Mouse (Mus musculus) testis, adult 2 months (tissue): ENCODE results near the gene Llgl2. TPM values are rescaled to one million over a fixed set of nuclear protein-coding genes. Genes with fewer than 3 reads are reported as not detected.

Experiments
- H3K27ac ChIP-seq: fragments of 200-500 bp; 2 replicates; pipeline ENCODE4 v1.5.1; 2012; ENCODE audit warnings: low read depth, low read length; ENCODE audit not compliant: control insufficient read depth, insufficient read depth
- H3K27me3 ChIP-seq: fragments of 200-500 bp; 2 replicates; pipeline ENCODE4 v1.6.1; 2012; ENCODE audit warnings: mild to moderate bottlenecking, low read length, moderate library complexity; ENCODE audit not compliant: control insufficient read depth, insufficient read depth
- H3K36me3 ChIP-seq: fragments of 200-500 bp; 2 replicates; pipeline ENCODE4 v1.6.1; 2012; ENCODE audit warnings: mild to moderate bottlenecking, low read length; ENCODE audit not compliant: control insufficient read depth, insufficient read depth
- H3K4me1 ChIP-seq: fragments of 200-500 bp; 2 replicates; pipeline ENCODE4 v1.6.1; 2012; ENCODE audit warnings: low read length; ENCODE audit not compliant: control insufficient read depth, insufficient read depth
- H3K4me3 ChIP-seq: fragments of 200-500 bp; 2 replicates; pipeline ENCODE4 v1.5.1; 2012; ENCODE audit warnings: low read depth, mild to moderate bottlenecking, low read length, moderate library complexity, mixed read lengths; ENCODE audit not compliant: control insufficient read depth
- CTCF ChIP-seq: fragments of 200-500 bp; IDR thresholded peaks from 2 replicates; pipeline ENCODE4 v1.5.1; 2012; ENCODE audit warnings: low read depth, mild to moderate bottlenecking, inconsistent platforms, low read length, moderate library complexity; ENCODE audit not compliant: control insufficient read depth, insufficient read depth, insufficient replicate concordance
- POLR2A ChIP-seq: fragments of 200-500 bp; IDR thresholded peaks from 2 replicates; pipeline ENCODE4 v1.6.1; 2012; ENCODE audit warnings: low read depth, mild to moderate bottlenecking, inconsistent platforms, low read length, moderate library complexity; ENCODE audit not compliant: control insufficient read depth
- polyA plus RNA-seq: library from polyadenylated mRNA; depleted of rRNA; stranded (reverse); fragments of >200 nt; gene quantifications from 2 replicates; pipeline ENCODE4 v1.2.3, GENCODE M21; 2012

The Llgl2 gene
- polyA plus RNA-seq, 1 experiment, result 3.1 TPM

DNA sequence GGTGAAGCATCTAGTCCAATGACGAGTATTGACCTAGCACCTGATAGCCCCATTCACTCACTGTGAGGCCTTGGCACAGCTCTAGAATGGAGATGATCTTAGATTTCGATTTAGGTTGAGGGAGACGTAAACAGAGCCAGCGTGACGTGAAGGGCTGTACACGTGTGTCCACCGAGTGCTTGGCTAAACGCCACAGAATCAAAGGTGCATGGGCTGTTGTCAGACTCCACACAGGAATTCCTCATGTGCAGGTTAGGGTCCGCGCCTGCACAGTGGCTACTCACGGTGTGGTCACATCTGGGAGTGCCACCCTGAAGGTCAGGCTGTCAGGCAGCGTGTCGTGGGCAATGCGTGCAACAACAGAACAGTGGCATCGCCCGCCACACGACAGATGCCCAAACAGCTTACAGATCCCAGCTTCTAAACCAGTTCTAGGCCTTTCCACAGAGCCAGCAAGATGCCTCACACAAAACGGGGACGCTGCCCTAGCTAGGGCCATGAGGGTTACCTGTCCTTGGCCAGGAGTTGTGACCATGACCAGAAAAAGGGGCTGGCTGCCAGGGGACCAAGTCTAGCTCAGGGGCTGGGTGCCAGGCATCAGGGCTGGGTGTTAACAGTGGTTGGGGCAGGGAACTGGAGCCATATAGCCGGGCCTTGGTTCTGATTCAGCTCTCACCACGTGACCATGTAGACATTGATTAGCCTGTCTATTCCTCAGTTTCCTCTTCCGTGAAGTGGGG is 13.9 kb downstream of the Llgl2 start:
- TF ChIP-seq CTCF, result no peak
- no peak for TF ChIP-seq POLR2A
- Histone ChIP-seq H3K36me3 (no peaks in the 10 kb centered on the region), H3K27ac (no peak overlapping the region), H3K27me3 (no peaks in the 10 kb centered on the region), H3K4me3 (no peak overlapping the region), H3K4me1 (peaks cover 4% of the 10 kb centered on the region)

DNA sequence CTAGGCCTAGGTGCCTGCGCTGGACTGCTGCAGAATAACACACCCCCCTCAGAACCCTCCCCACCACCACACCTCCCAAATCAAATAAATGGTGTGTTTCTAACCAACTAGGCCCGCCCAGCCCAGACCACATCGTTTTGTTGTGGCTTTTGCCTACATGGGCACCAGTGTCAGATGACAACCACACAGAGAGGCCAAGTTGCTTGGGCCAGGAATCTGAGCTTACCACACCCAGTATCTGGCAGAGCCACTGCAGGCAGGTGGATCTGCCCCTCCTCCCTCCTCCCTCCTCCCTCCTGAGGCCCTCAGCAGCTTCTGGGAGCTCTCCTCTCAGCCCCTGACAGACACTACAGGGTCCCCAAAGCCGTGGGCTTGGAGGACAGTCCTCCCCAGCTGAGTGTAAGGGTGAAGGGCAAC is 15.1 kb downstream of the Llgl2 start:
- Histone ChIP-seq H3K27me3 (no peaks in the 10 kb centered on the region), H3K4me3 (no peak overlapping the region), H3K27ac (no peak overlapping the region), H3K36me3 (no peaks in the 10 kb centered on the region), H3K4me1 (peaks cover 4% of the 10 kb centered on the region)
- TF ChIP-seq CTCF, result no peak
- TF ChIP-seq POLR2A, result no peak

DNA sequence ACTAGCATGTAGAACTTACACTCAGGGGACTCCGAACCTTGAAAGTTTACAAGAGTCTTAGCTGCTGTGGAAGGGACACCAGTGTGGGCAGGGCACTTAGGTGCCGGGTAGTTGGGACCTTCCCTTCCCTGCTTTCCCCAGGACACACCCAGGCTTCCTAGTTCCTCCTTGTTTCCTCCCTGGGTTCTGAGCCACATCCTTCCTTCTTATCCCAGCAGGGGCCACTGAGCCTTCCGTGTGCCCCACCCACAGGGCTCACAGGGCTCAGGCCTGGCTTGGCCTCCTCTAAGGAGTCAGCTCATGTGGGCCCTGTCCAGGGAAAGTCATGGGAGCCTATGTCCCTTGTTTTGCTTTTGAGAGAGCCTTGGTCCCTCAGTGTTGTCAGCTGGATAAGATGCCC is 15.9 kb downstream of the Llgl2 start:
- Histone ChIP-seq H3K4me1 (peaks cover 4% of the 10 kb centered on the region), H3K36me3 (no peaks in the 10 kb centered on the region), H3K27ac (no peak overlapping the region), H3K4me3 (no peak overlapping the region), H3K27me3 (no peaks in the 10 kb centered on the region)
- no peak for TF ChIP-seq POLR2A
- TF ChIP-seq CTCF, result no peak

DNA sequence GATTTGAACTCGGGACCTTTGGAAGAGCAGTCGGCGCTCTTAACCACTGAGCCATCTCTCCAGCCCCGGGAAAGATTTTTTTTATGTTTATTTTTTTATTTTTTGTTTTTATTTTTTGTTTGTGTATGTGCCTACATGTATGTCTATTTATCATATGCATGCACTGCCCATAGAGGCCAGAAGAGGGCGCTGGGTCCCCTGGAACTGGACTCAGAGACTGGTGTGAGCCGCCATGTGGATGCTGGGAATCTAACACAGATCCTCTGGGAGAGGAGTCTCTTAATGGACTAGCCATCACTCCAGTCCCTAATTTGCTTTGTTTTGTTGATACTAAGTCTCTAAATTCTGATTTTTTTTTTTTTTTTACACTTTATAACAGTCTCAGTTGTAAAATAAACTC is 17.2 kb downstream of the Llgl2 start:
- Histone ChIP-seq H3K27ac (no peak overlapping the region), H3K4me1 (peaks cover 4% of the 10 kb centered on the region), H3K36me3 (no peaks in the 10 kb centered on the region), H3K4me3 (no peak overlapping the region), H3K27me3 (no peaks in the 10 kb centered on the region)
- TF ChIP-seq POLR2A (no peak), CTCF (peak; percentile 62; the same call in 1 of the 2 replicates)

DNA sequence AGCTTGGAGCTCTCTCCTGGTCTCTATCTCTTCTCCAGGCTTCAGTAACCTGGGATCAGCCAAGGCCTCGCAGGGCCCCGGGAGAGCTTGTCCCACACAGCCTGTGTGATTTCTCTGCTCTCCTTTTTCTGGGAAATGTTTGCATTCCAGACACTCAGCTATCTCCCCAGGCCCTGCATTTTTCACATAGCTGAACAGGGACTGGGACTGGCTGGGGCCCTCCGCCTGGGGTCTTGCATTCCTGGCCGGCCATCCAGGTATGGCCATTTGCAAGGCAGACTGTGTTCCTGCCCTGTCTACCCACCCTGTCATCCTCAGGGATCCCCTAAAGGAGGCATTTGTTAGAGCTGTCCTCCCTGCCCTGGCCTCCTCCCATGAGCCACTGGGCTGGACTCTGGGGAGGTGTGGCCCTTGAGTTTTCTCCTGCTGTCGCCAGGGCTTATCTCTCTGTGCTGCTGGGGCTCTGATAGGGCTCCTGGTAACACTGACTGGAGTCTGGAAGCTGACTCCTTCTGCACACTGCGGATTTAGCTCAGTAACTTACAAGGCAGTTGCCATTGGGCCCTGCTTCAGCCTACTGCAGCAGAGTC is 18.2 kb downstream of the Llgl2 start:
- no peaks in the 10 kb centered on the region for H3K36me3 ChIP-seq
- H3K4me1 ChIP-seq, result peaks cover 4% of the 10 kb centered on the region
- no peak for TF ChIP-seq CTCF
- no peaks in the 10 kb centered on the region for H3K27me3 ChIP-seq
- H3K4me3 ChIP-seq, result no peak overlapping the region
- no peak overlapping the region; the same call in 1 of the 2 replicates for H3K27ac ChIP-seq

DNA sequence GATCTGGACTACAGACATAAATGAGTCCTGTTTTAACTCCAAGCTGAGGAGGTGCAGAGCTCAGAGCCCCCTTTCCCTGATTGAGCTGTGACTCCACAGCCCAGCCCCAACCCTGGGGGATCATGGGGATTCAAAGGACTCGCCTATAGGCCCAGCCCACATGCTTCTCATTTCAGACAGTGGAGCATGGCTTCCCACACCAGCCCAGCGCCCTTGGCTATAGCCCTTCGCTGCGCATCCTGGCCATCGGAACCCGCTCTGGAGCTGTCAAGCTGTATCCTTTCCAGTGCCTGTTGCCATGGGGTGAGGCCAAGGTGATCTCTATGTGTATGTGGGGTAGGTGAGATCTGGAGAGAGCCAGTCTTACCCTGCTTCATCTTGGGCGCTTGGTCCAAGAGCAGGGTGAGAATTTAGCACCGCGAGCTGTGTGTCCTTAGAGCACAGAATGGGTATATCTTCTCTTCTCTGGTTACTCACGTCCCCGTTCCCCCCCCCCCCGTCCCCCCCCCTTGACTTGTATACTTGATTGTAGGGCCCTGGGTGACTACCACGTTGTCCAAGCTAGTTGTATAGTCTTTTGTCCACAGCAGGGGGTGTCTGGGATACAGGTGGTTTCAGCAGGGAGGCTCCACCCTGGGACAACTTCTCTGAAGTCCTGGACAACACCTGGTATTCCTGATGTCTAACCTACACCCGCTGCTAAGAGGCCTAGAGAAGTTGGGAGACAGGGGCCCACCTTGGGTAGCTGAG is 19.5 kb downstream of the Llgl2 start:
- Histone ChIP-seq H3K36me3 (no peaks in the 10 kb centered on the region), H3K27me3 (no peaks in the 10 kb centered on the region), H3K27ac (no peak overlapping the region), H3K4me1 (peaks cover 4% of the 10 kb centered on the region), H3K4me3 (no peak overlapping the region)
- TF ChIP-seq CTCF (no peak), POLR2A (no peak)

DNA sequence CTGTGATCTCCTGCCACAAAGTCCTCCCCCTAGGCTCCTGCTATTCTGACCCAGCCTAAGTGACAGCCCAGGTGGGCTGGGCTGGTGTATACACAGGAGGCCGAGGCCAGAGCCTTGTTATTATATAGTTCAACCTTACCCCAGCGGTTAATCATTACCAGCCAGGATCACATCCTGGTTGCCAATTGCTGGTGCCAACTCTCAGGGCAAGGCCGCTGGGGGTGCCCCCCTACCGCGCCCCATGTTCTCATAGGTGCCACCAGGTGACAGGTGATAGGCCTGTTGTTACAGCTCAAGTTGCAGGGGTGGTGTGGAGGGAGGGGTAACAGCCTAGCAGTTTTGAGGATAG is 20.0 kb downstream of the Llgl2 start:
- Histone ChIP-seq H3K27ac (no peak overlapping the region), H3K4me3 (no peak overlapping the region), H3K4me1 (peaks cover 4% of the 10 kb centered on the region), H3K36me3 (no peaks in the 10 kb centered on the region), H3K27me3 (no peaks in the 10 kb centered on the region)
- TF ChIP-seq POLR2A, result no peak
- TF ChIP-seq CTCF, result no peak
